Mouse (Mus musculus) heart, embryonic 12.5 days (tissue): ENCODE measurements around the gene Zfp771. TPM values are rescaled to one million over a fixed set of nuclear protein-coding genes. Genes with fewer than 3 reads are reported as not detected.

ENCODE experiments used
- ATAC-seq: fragments of 200-750 bp; cut with Nextera tagmentation; 2 replicates; pipeline ENCODE4 v1.8.0; 2017; ENCODE audit warnings: moderate TSS enrichment, moderate library complexity; ENCODE audit not compliant: insufficient number of reproducible peaks, low FRiP score
- H3K27ac ChIP-seq: fragments of 300-500 bp; sonication (generic); 2 replicates; pipeline ENCODE4 v1.5.1; 2016; ENCODE audit warnings: mild to moderate bottlenecking, moderate library complexity; ENCODE audit not compliant: poor library complexity, severe bottlenecking
- H3K27me3 ChIP-seq: fragments of 300-500 bp; sonication (generic); replicated peaks from 2 replicates; pipeline ENCODE4 v1.6.1; 2016; ENCODE audit warnings: mild to moderate bottlenecking, moderate library complexity
- H3K36me3 ChIP-seq: fragments of 300-500 bp; sonication (generic); 2 replicates; pipeline ENCODE4 v1.6.1; 2016; ENCODE audit warnings: mild to moderate bottlenecking, moderate library complexity
- H3K4me1 ChIP-seq: fragments of 300-500 bp; sonication (generic); replicated peaks from 2 replicates; pipeline ENCODE4 v1.6.1; 2016; ENCODE audit warnings: mild to moderate bottlenecking
- H3K4me2 ChIP-seq: fragments of 300-500 bp; sonication (generic); 2 replicates; pipeline ENCODE4 v1.6.1; 2016; ENCODE audit warnings: mild to moderate bottlenecking, moderate library complexity
- H3K4me3 ChIP-seq: fragments of 300-500 bp; sonication (generic); 2 replicates; pipeline ENCODE4 v1.5.1; 2016; ENCODE audit warnings: mild to moderate bottlenecking
- H3K9ac ChIP-seq: fragments of 300-500 bp; sonication (generic); 2 replicates; pipeline ENCODE4 v1.6.1; 2016; ENCODE audit warnings: mild to moderate bottlenecking, moderate library complexity
- H3K9me3 ChIP-seq: fragments of 300-500 bp; sonication (generic); replicated peaks from 2 replicates; pipeline ENCODE4 v1.6.1; 2016; ENCODE audit warnings: mild to moderate bottlenecking, moderate library complexity
- WGBS: fragments of 180-500 bp; shearing (Covaris S2); methylation state at CpG from one replicate; pipeline ENCODE4 v1.1.7; 2016; 5-methylcytosine and 5-hydroxymethylcytosine counted together
- polyA plus RNA-seq: library from polyadenylated mRNA; unstranded; fragments of >200 nt; fragmentation: Nextera tagmentation; extraction: Ambion mirVana; gene quantifications from 2 replicates; pipeline ENCODE4 v1.2.1, GENCODE M21; 2016

Gene Zfp771
- polyA plus RNA-seq, 1 experiment from 2014 or later, result 34.4 TPM

DNA sequence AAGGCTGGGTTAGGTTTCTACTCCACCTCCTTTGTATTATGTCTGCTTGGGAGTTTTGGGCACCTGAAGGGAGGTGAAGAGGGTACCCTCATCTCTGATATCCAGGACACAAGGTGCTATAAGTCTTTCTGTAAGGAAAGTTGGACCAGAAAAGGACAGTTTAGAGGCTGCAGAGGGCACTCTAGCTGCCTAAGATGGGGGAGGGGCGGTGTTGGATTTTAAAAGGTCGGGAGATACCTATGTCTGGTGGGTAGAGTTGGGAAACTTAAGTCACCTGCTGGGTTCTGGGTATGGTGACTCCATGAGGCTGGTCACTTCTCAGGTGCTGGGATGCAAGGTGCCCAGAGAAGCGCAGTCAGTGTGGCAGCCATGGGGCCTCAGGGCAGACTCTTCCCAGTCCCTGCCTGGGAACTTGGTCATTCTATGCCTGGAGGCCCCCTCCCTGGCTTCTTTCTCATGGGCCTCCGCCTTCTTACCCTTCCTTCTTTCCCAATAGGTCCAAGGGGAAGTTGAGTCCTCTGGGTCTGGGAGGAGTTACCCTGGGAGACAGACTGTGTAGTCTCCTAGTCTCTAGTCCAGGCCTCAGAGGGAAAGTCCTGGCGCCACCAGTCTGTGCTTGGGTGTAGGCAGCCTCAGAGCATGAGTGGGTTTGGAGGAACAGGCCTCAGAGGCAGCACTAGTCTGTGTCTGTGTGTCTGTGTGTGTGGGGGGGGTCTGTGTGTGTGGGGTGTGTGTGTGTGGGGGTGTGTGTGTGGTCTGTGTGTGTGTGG, 52.9 kb downstream of the Zfp771 start:
- H3K27ac ChIP-seq, result no peak overlapping the region
- no peak overlapping the region for H3K4me3 ChIP-seq
- H3K9me3 ChIP-seq, result no peaks in the 10 kb centered on the region
- H3K36me3 ChIP-seq, result no peaks in the 10 kb centered on the region
- no peak overlapping the region for H3K4me2 ChIP-seq
- 0 out of 2 replicates have a peak, but pooled peaks have one; percentile 45 for ATAC-seq
- peaks cover 12% of the 10 kb centered on the region for H3K4me1 ChIP-seq
- H3K9ac ChIP-seq, result no peak overlapping the region
- no peaks in the 10 kb centered on the region for H3K27me3 ChIP-seq
- 77% methylated on average over 5 of the region's 5 CpGs for WGBS

GRCm38 (mm10) chr7:127297586-127298193, 53.6 kb downstream of the Zfp771 start:
- ATAC-seq, result no peak
- 91% methylated on average over 5 of the region's 5 CpGs for WGBS
- Histone ChIP-seq H3K36me3 (no peaks in the 10 kb centered on the region), H3K9me3 (no peaks in the 10 kb centered on the region), H3K4me1 (peaks cover 12% of the 10 kb centered on the region), H3K27ac (no peak overlapping the region), H3K27me3 (no peaks in the 10 kb centered on the region), H3K4me3 (no peak overlapping the region), H3K9ac (no peak overlapping the region), H3K4me2 (no peak overlapping the region)

Other genes starting within 250 kb of the Zfp771 start
- gene Mvp, start 229.7 kb upstream of the Zfp771 start, polyA plus RNA-seq, result 12.0 TPM in 2 replicates
- not detected in 2 replicates for gene Pagr1b, start 227.8 kb upstream of the Zfp771 start, polyA plus RNA-seq
- gene Pagr1a, start 226.9 kb upstream of the Zfp771 start, polyA plus RNA-seq, result 19.3 and 31.4 TPM in 2 replicates
- gene Gm42742, start 223.2 kb upstream of the Zfp771 start, polyA plus RNA-seq, result 50.8 and 60.9 TPM in 2 replicates
- gene Prrt2, start 223.1 kb upstream of the Zfp771 start, polyA plus RNA-seq, result 1.9 and 3.3 TPM in 2 replicates
- 59.8 and 60.4 TPM in 2 replicates for gene Maz, start 217.2 kb upstream of the Zfp771 start, polyA plus RNA-seq
- gene Kif22, start 201.8 kb upstream of the Zfp771 start, polyA plus RNA-seq, result 80.9 and 85.5 TPM in 2 replicates
- not detected in 2 replicates for gene Zg16, start 156.9 kb upstream of the Zfp771 start, polyA plus RNA-seq
- gene AI467606, start 152.9 kb upstream of the Zfp771 start, polyA plus RNA-seq, result 0.54 and 1.3 TPM in 2 replicates
- 5.7 and 6.1 TPM in 2 replicates for gene Qprt, start 122.0 kb upstream of the Zfp771 start, polyA plus RNA-seq
- gene Spn, start 106.5 kb upstream of the Zfp771 start, polyA plus RNA-seq, result 0.17 and 0.31 TPM in 2 replicates
- gene Cd2bp2, start 48.2 kb upstream of the Zfp771 start, polyA plus RNA-seq, result 50.5 and 51.5 TPM in 2 replicates
- gene Tbc1d10b, start 35.8 kb upstream of the Zfp771 start, polyA plus RNA-seq, result 29.2 and 32.3 TPM in 2 replicates
- 17.8 and 20.0 TPM in 2 replicates for gene Mylpf, start 35.4 kb upstream of the Zfp771 start, polyA plus RNA-seq
- 23.8 and 25.3 TPM in 2 replicates for gene Zfp553, start 11.2 kb upstream of the Zfp771 start, polyA plus RNA-seq
- gene Sept1, start 11.1 kb upstream of the Zfp771 start, polyA plus RNA-seq, result 22.1 and 28.2 TPM in 2 replicates
- gene Dctpp1, start 16.4 kb downstream of the Zfp771 start, polyA plus RNA-seq, result 162 and 163 TPM in 2 replicates
- 86.4 and 87.2 TPM in 2 replicates for gene Sephs2, start 29.8 kb downstream of the Zfp771 start, polyA plus RNA-seq
- gene Itgal, start 52.0 kb downstream of the Zfp771 start, polyA plus RNA-seq, result 1.0 and 1.1 TPM in 2 replicates
- gene Zfp768, start 101.3 kb downstream of the Zfp771 start, polyA plus RNA-seq, result 19.1 and 19.8 TPM in 2 replicates
- 4.6 and 5.1 TPM in 2 replicates for gene Zfp747, start 131.8 kb downstream of the Zfp771 start, polyA plus RNA-seq
- 3.4 and 3.9 TPM in 2 replicates for gene 9130019O22Rik, start 142.9 kb downstream of the Zfp771 start, polyA plus RNA-seq
- 4.5 and 5.1 TPM in 2 replicates for gene E430018J23Rik, start 149.4 kb downstream of the Zfp771 start, polyA plus RNA-seq
- 4.6 and 5.3 TPM in 2 replicates for gene Zfp764, start 162.5 kb downstream of the Zfp771 start, polyA plus RNA-seq
- 15.4 and 16.7 TPM in 2 replicates for gene Zfp688, start 177.8 kb downstream of the Zfp771 start, polyA plus RNA-seq
- 5.4 and 6.0 TPM in 2 replicates for gene Zfp689, start 204.9 kb downstream of the Zfp771 start, polyA plus RNA-seq
- gene Prr14, start 215.3 kb downstream of the Zfp771 start, polyA plus RNA-seq, result 33.8 and 35.2 TPM in 2 replicates
- gene Fbrs, start 234.9 kb downstream of the Zfp771 start, polyA plus RNA-seq, result 8.4 and 9.9 TPM in 2 replicates